Mouse (Mus musculus) left cerebral cortex, adult 8-10 months (tissue): ENCODE results near the gene Ces1a. TPM values are rescaled to one million over a fixed set of nuclear protein-coding genes. Genes with fewer than 3 reads are reported as not detected.
A peak's percentile ranks its signal among the peaks of the same experiment; 100 is the strongest.

ENCODE experiments used
- DNase-seq, 2 experiments: peaks; one replicate each; pipeline ENCODE4 v3.0.0; 2022; ENCODE audit warnings: low spot score in 2 of 2
- total RNA-seq, 4 experiments: library from RNA; stranded (reverse); gene quantifications; 2 replicates each; pipeline ENCODE4 v1.2.4; 2022

The Ces1a gene
- under 1 TPM in 1 of 4 experiments, not detected in 3; 0.41 TPM for total RNA-seq

DNA sequence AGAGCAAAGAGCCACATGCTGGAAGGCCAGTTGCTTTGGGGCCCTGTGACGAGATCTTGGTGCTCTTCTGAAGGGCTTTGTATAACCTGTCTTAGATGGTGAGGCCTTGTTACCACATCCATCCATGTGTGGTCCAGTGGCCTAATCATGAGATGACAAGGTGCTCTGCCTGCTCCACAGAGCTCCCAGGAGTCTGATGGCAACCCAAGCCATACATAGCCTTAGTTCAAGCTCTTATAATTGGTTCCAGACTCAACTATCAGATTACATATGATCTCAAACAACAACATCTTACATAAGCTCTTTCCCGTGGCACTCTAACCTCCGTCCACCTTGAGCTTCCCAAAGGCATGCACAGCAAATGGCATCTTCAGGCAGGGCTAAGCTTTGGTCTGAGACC lies at the start of gene Ces1a:
Gene Ces1a (minus strand): TSS at position 101 of the 400 bp plus-strand sequence.
- DNase-seq = no peak

GRCm38 (mm10) chr8:93095376-93095775 lies 47.4 kb upstream of the Ces1a start:
- DNase-seq = peak in 1 of 2 experiments; percentile 5

DNA sequence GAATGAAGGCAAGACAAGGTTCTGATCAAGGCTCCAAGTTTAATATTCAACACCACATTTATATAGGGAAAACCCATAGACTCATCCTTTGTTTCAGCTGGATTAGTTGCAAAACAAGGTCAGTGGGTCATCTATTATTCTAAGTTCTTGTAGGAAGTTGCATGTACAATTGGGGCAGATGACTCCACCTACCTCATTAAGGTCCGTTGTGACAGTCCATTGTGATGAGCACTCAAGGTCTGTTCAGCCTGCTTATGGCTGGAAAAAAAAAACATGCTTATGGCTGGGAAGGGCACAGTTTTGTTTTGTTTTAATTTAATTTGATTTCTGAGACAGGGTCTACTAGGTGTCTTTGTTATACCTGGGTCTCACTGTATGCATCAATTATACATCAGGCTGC lies 43.3 kb upstream of the Ces1a start:
- DNase-seq = no peak

GRCm38 (mm10) chr8:93088686-93089122 lies 40.7 kb upstream of the Ces1a start:
- DNase-seq = no peak

DNA sequence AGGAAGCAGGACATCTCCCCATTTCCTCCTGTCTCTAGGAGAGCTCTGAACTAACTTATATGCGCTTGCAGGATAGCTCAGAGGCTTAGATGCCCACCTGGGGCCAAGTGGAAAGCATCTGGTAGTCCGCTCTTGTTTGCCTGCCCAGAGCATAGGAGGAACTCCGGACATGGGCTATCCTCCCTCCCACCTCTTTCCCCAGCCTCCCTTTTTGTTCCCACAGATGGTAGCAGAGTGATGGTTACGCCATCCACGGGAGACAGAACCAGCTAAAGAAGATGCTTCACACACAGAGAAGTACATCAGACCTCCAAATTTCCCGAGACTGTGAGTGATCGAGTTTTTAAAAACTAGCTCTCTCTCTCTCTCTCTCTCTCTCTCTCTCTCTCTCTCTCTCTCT lies 40.2 kb upstream of the Ces1a start:
- DNase-seq = no peak

GRCm38 (mm10) chr8:93079887-93080286 lies 31.9 kb upstream of the Ces1a start, which contains the start of gene Ces1b:
Gene Ces1b (minus strand): TSS chr8:93080017.
- no peak for DNase-seq

DNA sequence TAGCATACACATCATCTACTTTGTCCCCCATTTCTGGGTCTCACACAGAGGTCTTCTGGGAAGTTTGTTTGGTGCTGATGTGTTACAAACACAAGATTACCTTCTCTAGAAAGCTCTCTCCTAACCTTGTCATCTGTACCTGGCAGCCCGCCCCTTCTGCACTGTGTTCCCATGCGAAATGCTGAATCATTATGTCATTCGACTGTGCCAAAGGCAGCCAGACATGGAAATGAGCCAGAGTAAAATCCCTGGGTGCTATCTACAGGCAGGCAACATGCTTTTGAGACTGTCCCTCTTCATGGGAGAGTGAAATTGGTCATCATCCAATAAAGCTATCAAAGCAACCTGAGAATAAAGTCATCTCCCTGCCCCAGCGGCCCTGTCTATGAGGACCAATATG lies 27.3 kb upstream of the Ces1a start:
- no peak for DNase-seq

DNA sequence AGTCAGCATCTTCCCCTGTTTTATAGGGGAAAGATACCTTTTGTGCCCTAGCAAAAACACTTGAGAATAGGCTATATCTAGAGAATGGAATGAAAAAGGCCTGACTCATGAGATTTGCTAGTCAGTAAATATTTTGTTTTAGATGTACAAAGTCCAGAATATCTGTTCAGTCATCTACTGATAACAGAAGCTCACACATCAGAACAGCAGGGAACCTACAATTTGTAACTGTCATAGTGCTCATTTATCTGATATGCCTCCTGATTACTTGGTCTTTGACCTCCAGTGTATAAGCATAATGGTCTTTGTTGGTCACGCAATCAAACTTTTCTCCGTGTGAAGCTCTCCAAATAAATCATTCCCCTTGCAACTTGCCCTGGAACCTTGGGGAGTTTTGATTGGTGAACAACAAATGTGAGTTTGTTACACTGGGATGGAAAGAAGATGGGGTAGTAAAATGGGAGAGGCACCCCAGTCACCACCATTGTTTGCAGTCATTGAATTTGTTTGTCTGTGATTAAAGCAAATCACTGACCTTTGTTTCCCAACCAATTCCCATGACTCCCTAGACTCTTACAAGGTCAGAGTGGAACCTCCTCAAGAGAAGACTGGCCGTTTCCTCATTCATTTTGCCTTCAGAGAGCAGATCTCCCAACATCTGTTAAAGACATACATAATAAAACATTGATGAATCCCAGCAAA lies 15.6 kb upstream of the Ces1a start:
- DNase-seq = no peak

GRCm38 (mm10) chr8:93059185-93059584 lies 11.2 kb upstream of the Ces1a start:
- peak in 1 of 2 experiments; percentile 28 for DNase-seq

DNA sequence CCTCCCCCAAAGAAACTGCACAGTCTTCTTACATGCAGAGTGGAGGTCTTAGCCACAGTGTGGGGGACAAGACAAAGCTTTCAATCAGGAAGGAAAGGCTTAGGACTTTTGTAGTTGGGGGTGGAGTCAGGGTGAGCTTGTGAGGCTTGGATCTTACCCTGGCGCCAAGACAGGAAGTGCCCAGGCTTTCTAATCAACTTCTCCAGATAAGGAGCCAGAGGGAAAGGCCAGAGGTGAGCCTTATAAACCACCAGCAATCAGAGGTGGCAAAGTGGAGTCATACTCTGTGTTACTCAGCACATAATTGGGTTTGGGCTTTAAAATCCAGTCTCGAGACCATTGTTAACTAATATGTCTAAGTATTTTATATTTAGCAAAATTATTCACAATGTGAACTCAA lies 7.2 kb upstream of the Ces1a start:
- DNase-seq = no peak

DNA sequence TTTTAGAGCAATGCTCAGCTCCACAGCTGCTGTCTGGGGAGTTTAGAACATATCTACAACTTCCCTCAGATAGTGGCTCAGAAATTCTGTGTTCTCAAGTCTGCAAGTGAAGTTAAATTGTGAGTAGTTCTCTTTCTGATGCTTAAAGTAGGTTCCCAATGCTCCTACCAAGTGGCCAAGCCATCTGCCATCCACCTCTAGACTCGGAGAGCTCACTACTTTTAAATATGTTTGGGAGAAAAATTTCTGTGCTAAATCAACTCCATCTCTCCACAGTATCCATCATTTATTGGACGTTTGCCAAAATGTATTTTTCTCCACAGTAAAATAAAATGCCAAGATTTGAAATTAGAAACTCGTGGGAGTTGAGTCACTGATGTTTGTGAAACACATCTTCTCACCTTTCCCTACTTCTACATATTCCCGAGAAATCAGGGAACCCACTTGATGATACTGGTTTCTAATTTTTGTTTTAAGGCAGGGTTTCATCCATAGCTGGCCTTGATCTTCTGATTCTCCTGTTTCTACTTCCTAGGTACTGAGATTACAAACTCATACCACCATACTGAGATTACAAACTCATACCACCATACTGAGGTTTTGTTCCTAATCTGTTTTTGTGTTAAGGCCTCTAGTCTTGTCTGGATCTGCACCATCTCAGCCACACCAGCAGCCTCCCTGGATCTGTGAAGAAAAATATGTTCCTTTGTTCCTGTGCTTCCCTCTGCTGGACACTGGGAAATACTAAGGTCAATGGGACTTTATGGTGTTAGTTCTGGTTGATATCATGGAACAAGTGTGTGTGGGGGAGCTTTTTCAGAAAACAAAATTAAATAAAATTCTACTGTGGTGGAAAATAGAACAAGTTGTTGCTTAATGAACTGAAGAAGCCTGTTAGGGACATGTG lies 771 bp upstream of the Ces1a start:
- DNase-seq = peak in 1 of 2 experiments; percentile 34

GRCm38 (mm10) chr8:93043083-93043482 lies 4.9 kb downstream of the Ces1a start:
- DNase-seq = no peak

DNA sequence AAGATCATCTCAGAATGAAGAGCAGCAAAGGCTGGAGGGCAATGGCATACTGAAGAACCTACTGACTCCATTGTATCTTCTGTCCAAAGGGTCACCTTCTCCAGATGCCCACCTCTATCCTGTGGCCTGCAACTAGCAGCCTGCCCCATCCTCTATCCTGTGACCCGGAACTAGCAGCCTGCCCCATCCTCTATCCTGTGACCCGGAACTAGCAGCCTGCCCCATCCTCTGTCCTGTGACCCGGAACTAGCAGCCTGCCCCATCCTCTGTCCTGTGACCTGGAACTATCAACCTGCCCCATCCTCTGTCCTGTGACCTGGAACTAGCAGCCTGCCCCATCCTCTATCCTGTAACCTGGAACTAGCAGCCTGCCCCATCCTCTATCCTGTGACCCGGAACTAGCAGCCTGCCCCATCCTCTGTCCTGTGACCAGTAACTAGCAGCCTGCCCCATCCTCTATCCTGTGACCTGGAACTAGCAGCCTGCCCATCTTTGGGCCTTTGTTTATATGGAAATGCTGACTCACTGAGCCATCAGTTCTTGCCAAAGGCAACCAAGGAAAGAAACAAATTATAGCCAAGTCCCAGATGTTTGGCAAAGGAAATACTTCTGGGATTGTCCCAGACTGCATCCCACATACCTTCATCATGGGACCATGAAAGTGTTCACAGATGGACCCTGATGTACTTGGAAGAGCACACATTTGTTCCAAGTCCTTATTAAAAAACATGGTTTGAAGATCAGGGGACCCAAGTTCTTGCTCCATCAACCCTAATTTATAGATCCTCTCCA lies 7.0 kb downstream of the Ces1a start:
- no peak for DNase-seq

DNA sequence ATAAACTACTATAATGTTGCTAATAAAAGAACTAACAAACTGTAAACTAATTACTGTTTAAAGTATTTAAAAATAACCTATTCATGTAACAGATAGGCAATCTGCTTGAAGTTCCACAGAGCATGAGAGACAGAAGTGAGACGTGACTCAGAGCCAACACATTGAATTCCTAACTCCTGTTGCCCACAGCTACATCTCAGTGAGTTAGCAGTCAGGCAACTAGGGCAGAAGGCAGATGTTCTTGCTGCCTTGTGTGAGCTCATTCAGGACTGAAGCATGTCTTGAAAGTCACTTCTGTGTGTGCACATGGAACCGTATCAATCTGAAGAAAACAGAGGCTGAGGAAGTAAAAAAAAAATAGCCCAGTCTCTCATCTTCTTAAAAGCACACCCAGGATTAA lies 7.7 kb downstream of the Ces1a start:
- DNase-seq = peak in 1 of 2 experiments; percentile 51

GRCm38 (mm10) chr8:93038831-93039230 lies 9.2 kb downstream of the Ces1a start:
- DNase-seq = no peak

DNA sequence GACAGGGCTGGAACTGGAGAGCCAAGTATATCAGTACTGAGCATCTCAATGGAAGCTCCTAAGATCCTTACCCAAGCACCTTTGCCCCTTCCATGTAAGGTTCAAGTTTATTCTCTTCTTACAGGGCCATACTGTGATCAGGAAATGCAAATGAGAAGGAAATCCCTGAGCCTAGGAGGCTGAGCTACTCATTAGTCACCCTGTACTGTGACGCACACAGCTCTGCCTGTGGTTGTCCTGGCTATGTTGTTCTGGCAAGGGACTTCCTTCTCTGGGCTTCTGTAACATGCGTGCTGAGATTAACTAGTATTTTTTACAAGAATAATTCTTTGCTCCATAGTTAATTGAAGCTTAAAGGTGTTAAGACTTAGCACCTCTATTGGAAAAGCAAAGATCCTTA lies 17.3 kb downstream of the Ces1a start:
- no peak for DNase-seq

- DNase-seq = no peak
Measured at GRCm38 (mm10) chr8:93021738-93022137, 26.3 kb downstream of the Ces1a start.

- no peak for DNase-seq
Measured at GRCm38 (mm10) chr8:93014300-93014699, 33.7 kb downstream of the Ces1a start.

DNA sequence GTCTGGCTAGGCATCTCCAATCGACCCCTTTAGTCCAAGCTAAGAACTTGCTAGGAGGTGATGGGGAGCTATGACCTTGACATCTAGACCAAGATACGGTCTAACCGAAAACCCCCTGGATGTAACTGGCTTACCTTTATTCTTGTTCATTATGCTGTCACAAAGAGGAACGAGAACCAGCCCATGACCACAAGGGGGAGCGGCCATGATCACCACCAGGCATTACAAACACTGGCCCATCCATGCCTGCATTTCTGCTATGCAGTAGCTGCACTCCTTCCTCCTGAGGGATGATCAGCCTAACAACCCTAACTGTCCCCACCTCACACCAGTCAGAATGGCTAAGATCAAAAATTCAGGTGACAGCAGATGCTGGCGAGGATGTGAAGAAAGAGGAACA lies 35.8 kb downstream of the Ces1a start:
- no peak for DNase-seq

DNA sequence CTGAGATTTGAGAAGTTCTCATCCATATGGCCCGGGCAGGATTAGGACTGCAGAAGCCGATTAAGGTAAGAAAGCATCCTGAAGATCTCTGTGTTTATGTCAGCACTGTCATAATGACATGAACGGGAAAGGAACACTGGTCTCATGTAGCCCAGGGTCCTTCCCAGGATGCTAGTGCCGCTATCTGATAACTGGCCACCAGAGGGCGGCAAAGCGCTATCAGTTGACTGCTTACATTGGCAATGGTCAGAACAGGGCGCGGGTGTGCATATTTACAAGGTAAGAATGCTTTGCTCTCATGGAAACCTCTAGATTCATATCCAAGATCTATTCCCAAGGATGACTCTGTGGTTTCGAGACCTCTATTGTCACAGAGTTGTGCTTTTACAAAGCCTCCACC lies 36.6 kb downstream of the Ces1a start:
- peak; percentile 48 to 86 for DNase-seq

GRCm38 (mm10) chr8:93010286-93010685 lies 37.7 kb downstream of the Ces1a start:
- DNase-seq = no peak

GRCm38 (mm10) chr8:92998600-92998999 lies 49.4 kb downstream of the Ces1a start:
- peak in 1 of 2 experiments; percentile 17 for DNase-seq
